Mouse (Mus musculus) intestine, embryonic 14.5 days (tissue): ENCODE data around the gene Gpr137. TPM values are rescaled to one million over a fixed set of nuclear protein-coding genes. Genes with fewer than 3 reads are reported as not detected.
A peak's percentile ranks its signal among the peaks of the same experiment; 100 is the strongest.

Experiments
- ATAC-seq: fragments of 200-750 bp; cut with Nextera tagmentation; replicated peaks from 2 replicates; pipeline ENCODE4 v1.8.0; 2017; ENCODE audit warnings: low read depth, moderate number of reproducible peaks, moderate TSS enrichment, moderate library complexity; ENCODE audit not compliant: low FRiP score, low TSS enrichment
- DNase-seq: peaks from one replicate; pipeline ENCODE4 v3.0.0-alpha.2; 2018; ENCODE audit warnings: low spot score
- H3K27ac ChIP-seq: fragments of 300-500 bp; sonication (generic); 2 replicates; pipeline ENCODE4 v1.5.1; 2014; ENCODE audit warnings: low read depth, mild to moderate bottlenecking, control low read depth
- H3K27me3 ChIP-seq: fragments of 300-500 bp; sonication (generic); replicated peaks from 2 replicates; pipeline ENCODE4 v1.6.1; 2014; ENCODE audit warnings: low read length, control low read depth; ENCODE audit not compliant: control insufficient read depth, insufficient read depth
- H3K36me3 ChIP-seq: fragments of 300-500 bp; sonication (generic); 2 replicates; pipeline ENCODE4 v1.6.1; 2014; ENCODE audit warnings: low read length, control low read depth; ENCODE audit not compliant: control insufficient read depth, insufficient read depth
- H3K4me1 ChIP-seq: fragments of 300-500 bp; sonication (generic); replicated peaks from 2 replicates; pipeline ENCODE4 v1.6.1; 2014; ENCODE audit warnings: low read length, control low read depth, mixed read lengths; ENCODE audit not compliant: control insufficient read depth, insufficient read depth
- H3K4me2 ChIP-seq: fragments of 300-500 bp; sonication (generic); 2 replicates; pipeline ENCODE4 v1.6.1; 2014; ENCODE audit warnings: low read length
- H3K4me3 ChIP-seq: fragments of 300-500 bp; sonication (generic); 2 replicates; pipeline ENCODE4 v1.5.1; 2014; ENCODE audit warnings: low read depth, low read length, control low read depth, mixed read lengths
- H3K9ac ChIP-seq: fragments of 300-500 bp; sonication (generic); 2 replicates; pipeline ENCODE4 v1.6.1; 2014; ENCODE audit warnings: mild to moderate bottlenecking, low read length
- H3K9me3 ChIP-seq: fragments of 300-500 bp; sonication (generic); 2 replicates; pipeline ENCODE4 v1.6.1; 2016; ENCODE audit warnings: low read length, control low read depth; ENCODE audit not compliant: control insufficient read depth
- WGBS: fragments of 180-500 bp; shearing (Covaris S2); extraction: QIAGEN DNeasy Blood & Tissue Kit; methylation state at CpG from one replicate; pipeline ENCODE4 v1.1.7; 2014; 5-methylcytosine and 5-hydroxymethylcytosine counted together
- microRNA-seq: library from miRNA; unstranded; fragments of <30 nt; microRNA quantifications from one replicate; pipeline ENCODE4, GENCODE M21; 2016
- polyA plus RNA-seq: library from polyadenylated mRNA; unstranded; fragments of >200 nt; fragmentation: Nextera tagmentation; extraction: Ambion mirVana; gene quantifications from 2 replicates; pipeline ENCODE4 v1.2.1, GENCODE M21; 2014

Gpr137 gene
- polyA plus RNA-seq, 1 experiment from 2014 or later, result 20.2 TPM

GRCm38 (mm10) chr19:6893731-6894451, 48.4 kb downstream of the Gpr137 start:
- no peak overlapping the region for H3K4me3 ChIP-seq
- H3K36me3 ChIP-seq, result no peaks in the 10 kb centered on the region
- H3K9me3 ChIP-seq, result 0 out of 2 replicates have a peak, but pooled peaks cover 2% of the 10 kb centered on the region
- no peak overlapping the region for H3K27ac ChIP-seq
- H3K9ac ChIP-seq, result no peak overlapping the region
- DNase-seq (no peak), ATAC-seq (no peak)
- no peaks in the 10 kb centered on the region for H3K27me3 ChIP-seq
- 92% methylated on average over 14 of the region's 14 CpGs for WGBS
- H3K4me2 ChIP-seq, result no peak overlapping the region
- H3K4me1 ChIP-seq, result no peaks in the 10 kb centered on the region

GRCm38 (mm10) chr19:6892512-6892911, 49.8 kb downstream of the Gpr137 start:
- Histone ChIP-seq H3K4me2 (no peak overlapping the region), H3K9me3 (0 out of 2 replicates have a peak, but pooled peaks cover 2% of the 10 kb centered on the region), H3K27ac (no peak overlapping the region), H3K4me3 (no peak overlapping the region), H3K4me1 (no peaks in the 10 kb centered on the region), H3K9ac (no peak overlapping the region), H3K36me3 (no peaks in the 10 kb centered on the region), H3K27me3 (no peaks in the 10 kb centered on the region)
- DNase-seq, result no peak
- 49% methylated on average over 4 of the region's 4 CpGs for WGBS
- no peak for ATAC-seq

Small RNA genes lying within 50 kb of the gene (microRNA-seq; reads per million reads assigned to microRNA genes)
- gene Mir6990, result 1.4 reads per million, percentile 16 among the genes with 10 or more reads in this experiment

Other genes starting within 250 kb of the Gpr137 start
- gene Rps6ka4, start 101.8 kb downstream of the Gpr137 start, polyA plus RNA-seq, result 18.9 and 20.3 TPM in 2 replicates
- gene Ccdc88b, start 84.3 kb downstream of the Gpr137 start, polyA plus RNA-seq, result 0.85 and 1.0 TPM in 2 replicates
- gene Trmt112, start 32.8 kb downstream of the Gpr137 start, polyA plus RNA-seq, result 136 and 150 TPM in 2 replicates
- 116 and 139 TPM in 2 replicates for gene Prdx5, start 32.4 kb downstream of the Gpr137 start, polyA plus RNA-seq
- gene Esrra, start 20.7 kb downstream of the Gpr137 start, polyA plus RNA-seq, result 7.5 and 9.9 TPM in 2 replicates
- gene Catsperz, start 17.1 kb downstream of the Gpr137 start, polyA plus RNA-seq, result 0.70 and 1.4 TPM in 2 replicates
- gene Kcnk4, start 8.0 kb downstream of the Gpr137 start, polyA plus RNA-seq, result 0.22 TPM in 1 of 2 replicates, not detected in the other
- gene Bad, start 619 bp downstream of the Gpr137 start, polyA plus RNA-seq, result 58.1 and 63.5 TPM in 2 replicates
- gene Ppp1r14b, start 32.5 kb upstream of the Gpr137 start, polyA plus RNA-seq, result 111 and 199 TPM in 2 replicates
- 123 and 138 TPM in 2 replicates for gene Plcb3, start 34.0 kb upstream of the Gpr137 start, polyA plus RNA-seq
- 96.9 and 103 TPM in 2 replicates for gene Fkbp2, start 38.0 kb upstream of the Gpr137 start, polyA plus RNA-seq
- gene Vegfb, start 45.2 kb upstream of the Gpr137 start, polyA plus RNA-seq, result 38.7 and 50.5 TPM in 2 replicates
- gene Dnajc4, start 50.1 kb upstream of the Gpr137 start, polyA plus RNA-seq, result 23.3 and 25.2 TPM in 2 replicates
- gene Nudt22, start 53.6 kb upstream of the Gpr137 start, polyA plus RNA-seq, result 14.6 and 16.1 TPM in 2 replicates
- 9.5 and 10.3 TPM in 2 replicates for gene Trpt1, start 53.7 kb upstream of the Gpr137 start, polyA plus RNA-seq
- gene Fermt3, start 77.0 kb upstream of the Gpr137 start, polyA plus RNA-seq, result 7.0 and 7.3 TPM in 2 replicates
- gene Stip1, start 97.5 kb upstream of the Gpr137 start, polyA plus RNA-seq, result 212 and 227 TPM in 2 replicates
- 7.1 and 8.5 TPM in 2 replicates for gene Macrod1, start 114.3 kb upstream of the Gpr137 start, polyA plus RNA-seq
- 3.6 TPM in 2 replicates for gene Flrt1, start 163.2 kb upstream of the Gpr137 start, polyA plus RNA-seq